Mouse (Mus musculus) kidney, postnatal 14 days (tissue): Measurements from ENCODE around the gene 4933430I17Rik.

Experiments
- DNase-seq: peaks from one replicate; pipeline ENCODE4 v3.0.0; 2022; ENCODE audit warnings: mixed read lengths

The 4933430I17Rik gene

DNA sequence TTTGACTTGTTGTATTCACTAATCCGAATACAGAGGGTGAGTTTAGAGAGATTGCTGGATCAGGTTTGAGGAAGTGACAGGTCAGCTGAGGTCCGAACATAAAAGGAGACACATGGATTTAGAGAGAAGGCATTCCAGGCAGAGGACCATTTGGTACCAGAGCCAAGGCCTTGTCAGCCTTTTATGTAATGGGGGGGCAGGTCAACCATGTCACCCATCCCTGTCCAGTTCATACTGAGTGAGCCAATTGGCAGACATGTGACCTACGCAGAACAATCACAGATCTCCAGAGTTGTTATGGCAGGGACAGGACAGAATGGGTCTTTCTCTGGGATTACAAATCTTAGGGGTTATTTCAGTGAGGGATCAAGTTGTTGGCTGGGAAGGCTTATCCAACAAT, 19.2 kb upstream of the 4933430I17Rik start:
- no peak for DNase-seq

DNA sequence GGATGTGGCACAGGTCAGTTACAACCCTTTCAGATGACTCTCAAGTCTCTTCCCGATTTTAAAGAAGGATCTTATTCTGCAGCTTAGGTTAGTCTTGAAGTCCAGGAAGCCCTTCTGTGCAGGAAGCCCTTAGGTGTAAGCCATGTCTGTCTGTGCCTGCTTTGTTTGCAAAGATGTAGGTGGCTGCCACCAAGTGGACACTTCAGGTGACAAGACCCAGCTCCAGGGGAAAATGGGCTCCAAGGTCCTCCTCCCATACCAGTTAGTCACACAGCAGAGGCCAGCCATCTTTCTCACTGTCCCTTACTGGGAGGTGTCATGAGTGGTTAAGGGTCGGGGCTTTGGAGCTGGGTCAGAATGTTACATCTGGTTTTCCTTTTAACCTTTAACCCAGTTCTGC, 18.4 kb upstream of the 4933430I17Rik start:
- peak; percentile 70 for DNase-seq

DNA sequence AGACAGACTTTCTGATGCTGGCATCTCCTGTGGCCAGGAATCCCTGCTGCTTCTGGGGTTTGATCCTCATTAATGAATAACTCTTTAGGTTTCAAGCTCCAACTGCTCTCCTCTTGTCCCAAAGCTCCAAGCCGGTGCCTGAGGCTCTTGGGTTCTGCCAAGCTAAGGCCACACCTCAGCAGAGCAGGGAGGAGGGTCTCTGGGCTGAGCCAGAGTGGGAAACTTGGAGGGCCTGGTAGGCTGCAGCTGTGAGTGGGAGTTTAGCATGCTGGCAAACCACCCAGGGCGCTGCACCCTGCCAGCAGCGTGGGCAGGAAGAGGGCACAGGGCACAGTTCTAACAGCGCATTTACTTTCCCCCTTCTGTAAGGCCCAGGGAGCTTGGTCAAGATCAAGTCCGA, 16.3 kb upstream of the 4933430I17Rik start:
- DNase-seq = peak; percentile 63

DNA sequence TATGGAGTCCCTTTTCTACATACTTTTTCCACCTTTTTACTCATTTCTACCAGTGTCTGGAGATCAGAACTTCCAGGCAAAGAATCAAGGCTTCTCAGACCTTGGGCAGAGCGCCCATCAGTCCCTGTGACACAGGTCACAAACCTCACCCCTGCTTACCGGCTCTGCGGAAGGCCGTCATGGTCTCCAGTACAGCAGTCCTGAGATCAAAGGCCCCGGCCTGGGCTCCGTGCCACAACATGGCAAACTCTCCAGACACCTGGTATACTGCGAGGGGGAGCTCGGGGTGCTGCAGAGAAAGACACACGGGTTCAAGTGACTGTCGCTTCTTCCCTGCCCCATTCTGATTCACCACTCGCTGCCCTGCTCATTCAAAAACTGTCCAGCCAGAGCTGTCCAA, 15.2 kb upstream of the 4933430I17Rik start:
- DNase-seq = peak; percentile 88

DNA sequence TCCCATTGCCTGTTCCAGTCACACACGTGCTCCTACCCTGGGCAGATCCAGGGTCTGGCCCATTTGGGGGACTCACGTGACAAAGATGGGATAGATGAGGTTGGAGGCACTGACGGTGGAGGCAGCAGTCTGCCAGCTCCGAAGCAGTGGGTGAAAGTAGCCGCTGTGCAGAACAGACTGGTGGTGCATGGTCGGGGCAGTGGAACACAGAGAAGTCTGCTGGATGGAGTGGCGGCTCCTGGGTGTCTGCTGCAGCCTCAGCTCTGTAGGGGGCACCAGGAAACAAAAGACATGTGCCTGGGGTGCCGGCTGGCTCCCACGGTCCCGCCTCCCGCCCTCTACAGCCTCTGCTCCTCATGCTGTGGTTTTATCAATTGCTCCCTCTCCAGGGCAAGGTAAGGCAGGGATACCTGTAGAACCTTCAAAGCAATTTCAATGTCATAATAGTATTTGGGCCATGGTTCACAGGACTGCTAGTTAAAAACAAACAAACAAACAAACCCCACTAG, 11.1 kb upstream of the 4933430I17Rik start:
- DNase-seq = no peak

DNA sequence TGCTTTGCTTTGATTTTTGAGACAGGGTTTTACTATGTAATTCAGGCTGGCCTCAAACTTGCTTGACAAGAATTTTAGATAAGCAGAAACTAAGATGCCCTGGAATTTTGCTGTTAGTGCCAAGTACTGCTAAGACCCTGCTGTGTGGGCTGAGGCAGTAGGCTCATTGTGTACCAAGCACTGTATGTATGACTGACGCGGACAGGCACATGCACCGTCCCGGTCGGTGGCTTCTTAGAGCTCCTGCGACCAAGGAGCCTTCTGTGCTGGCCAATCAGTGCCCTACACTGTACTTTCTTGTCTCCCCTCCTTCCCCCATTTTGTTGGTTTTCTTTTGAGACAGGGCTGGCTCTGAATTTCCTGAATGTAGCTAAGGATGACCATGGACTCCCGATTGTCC, 10.2 kb upstream of the 4933430I17Rik start:
- DNase-seq = no peak

DNA sequence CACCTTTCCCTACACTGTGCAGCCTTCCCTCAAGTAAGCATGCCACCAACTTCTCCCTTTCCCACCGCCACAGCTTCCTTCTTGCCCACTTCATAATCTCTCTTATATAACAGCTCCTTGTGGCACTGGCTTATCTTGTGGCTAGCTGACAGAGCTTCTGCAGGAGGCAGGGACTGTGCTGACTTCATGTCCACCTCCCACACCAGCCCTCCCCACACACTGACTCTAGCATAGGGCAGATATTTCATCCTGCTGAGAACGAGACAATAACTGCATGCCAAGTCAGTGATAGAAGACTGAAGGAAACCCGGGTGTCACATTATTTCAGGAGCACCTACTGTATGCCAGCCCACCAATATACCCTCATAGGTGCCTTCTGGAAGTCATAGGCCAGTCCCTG, 9.7 kb upstream of the 4933430I17Rik start:
- DNase-seq = no peak

DNA sequence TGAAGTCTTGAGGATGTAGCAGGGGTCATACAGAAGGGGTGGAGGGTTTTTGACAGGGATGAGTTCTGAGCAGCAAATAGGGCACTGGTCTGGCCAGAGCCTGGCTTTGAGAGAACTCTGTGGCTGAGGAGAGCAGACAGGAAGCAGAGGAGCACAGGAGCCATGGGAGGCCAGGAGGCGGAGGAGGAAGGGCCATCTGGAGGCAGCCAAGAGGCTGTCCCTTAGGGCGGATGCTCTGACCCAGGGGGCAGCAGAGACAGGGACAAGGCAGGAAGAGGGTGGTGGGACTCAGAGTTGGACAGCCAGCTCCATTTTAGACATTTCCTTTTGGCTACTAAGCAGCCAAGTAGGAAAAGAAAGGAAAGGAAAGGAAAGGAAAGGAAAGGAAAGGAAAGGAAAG, 9.1 kb upstream of the 4933430I17Rik start:
- peak; percentile 84 for DNase-seq

DNA sequence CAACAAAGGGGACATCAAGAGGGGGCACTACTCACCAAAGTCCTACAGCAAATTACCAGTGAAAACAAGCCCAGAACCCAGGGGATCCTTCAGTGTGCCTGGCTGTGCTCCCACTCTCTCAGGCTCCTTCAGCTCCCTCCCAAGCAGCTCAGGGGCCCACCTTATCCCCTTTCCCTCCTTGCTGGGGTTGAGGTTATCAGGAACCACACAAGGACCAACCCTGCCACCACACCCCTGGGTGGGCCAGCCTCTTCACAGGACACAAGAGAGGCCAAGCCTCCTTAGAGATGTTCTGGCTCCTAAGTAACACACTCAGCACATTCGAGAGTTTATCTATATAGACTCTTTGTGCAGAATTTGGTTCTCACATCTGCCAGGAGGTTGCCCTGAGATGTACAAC, 8.6 kb upstream of the 4933430I17Rik start:
- DNase-seq = no peak

DNA sequence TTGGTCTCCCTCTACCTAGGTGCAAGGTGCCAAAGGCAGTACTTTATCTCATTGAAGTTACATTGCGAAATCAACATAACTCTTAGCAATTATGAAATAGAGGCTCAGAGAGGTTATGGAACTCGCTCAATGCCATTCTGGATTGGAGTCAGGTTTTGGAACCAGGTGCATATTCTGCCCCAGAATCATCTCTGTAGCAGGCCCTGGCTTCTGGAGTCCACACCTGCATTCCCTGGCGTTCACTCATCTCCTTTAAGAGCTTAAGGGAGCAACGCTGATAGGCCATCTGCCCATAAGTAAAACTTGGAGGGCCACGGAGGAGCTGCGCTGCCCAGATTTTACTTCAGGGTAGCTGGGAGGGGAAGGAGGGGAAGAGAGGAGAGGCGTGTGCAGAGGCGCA, 8.1 kb upstream of the 4933430I17Rik start:
- DNase-seq = no peak

DNA sequence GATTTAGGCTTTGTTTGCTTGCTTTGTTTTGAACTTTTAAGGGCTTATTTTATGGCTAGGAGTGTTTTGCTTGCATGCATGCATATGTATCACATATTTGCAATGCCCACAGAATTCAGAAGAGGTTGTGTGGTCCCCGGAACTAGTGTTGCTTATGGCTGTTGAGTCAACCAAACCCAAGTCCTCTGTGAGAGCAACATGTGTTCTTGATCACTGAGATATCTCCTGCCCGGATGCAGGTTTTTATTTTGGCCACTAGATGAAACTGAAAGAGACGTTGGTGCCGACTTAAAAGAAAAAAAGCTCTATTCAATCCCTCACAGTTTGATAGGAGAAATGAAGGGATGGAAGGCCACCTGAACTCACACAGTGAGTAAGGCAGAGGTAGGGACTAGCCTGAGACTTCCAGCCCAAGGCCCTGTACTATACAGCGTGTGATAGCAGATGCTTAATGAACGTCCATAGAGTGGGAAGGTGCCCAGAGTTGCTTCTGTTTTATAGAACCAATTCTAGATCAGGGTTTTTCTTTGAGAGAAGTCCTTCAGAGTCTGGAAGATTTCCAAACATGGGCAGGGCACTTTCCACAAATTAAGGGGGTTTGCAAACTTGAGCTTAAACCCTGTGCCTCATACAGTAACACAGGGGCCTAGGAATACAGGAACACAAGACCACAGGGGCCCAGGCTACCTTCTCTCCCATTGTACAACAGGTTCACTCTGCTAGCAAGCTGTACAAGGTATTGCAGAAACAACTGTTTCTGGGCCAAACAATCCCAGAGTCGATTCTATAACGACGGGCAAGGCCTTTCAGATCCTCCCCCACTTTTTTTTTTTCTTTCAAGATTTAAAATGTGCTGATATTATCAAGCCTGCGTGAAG, 7.4 kb upstream of the 4933430I17Rik start:
- DNase-seq = no peak

DNA sequence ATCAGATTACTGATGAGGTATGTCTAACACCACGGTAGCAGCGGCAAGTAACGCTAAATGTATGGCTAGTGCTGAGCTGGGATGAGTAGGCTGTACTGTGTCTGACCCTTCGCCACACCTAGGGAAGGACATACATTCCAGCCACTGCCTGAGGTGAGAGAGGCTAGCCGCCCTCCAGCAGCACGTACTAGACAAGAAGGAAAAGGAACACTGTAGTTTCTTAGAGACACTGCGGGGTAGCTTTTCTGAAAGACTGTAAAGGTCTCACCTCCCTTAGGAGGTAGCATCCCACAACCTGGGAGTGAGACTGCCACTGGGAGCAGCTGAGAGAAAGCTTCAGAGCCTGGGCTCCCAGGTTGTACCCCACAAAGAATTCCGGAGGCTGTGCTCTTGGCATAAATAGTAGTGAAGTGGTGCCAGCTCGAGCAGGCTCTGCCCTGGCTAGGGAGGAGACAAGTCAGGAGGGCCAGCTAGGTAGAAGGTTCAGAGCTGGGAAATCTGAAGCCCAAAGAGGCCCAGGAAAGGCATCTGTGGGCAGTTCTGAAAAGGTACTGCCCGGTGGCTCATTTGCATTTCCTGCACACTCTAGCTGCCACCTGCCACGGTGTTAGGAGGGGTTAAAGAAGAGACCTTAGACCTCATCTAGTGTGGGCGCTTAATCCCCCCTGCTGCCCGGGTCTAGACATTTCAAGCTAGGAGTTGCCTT, 6.6 kb upstream of the 4933430I17Rik start:
- peak; percentile 68 for DNase-seq

DNA sequence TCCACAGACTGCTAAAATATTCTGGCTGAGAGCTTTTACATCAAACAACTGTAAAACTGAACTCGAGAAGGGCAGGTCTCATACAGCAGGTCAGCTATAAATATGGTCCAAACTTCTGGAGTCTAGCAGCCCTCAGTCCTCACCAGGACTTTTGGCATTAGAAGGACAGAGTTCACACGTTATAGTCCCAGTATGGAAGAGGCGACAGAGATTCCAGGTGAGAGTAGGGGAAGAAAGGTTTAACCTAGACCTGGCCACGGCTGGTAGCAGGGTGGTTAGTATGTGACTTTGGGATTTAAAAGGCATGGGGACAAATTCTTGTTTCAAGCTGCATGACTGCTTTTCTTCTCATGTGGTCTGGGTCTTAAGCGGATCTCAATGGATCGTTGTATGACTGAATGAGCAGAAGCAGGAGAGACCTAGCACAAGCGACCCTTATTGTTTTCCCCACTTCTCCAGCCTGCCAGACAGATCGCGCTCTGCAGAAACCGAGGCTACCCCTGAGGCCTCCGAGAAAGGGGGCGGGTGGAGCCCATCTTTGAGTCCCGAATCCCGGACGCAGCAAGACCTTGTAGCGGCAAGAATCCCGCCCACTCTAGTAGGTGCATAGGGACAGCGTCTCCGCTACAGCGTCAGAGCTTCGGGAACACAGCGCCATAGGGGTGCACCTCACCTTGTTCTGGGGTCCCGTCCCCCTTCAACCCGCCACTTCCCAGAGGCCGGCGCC, 5.9 kb upstream of the 4933430I17Rik start:
- DNase-seq = no peak

DNA sequence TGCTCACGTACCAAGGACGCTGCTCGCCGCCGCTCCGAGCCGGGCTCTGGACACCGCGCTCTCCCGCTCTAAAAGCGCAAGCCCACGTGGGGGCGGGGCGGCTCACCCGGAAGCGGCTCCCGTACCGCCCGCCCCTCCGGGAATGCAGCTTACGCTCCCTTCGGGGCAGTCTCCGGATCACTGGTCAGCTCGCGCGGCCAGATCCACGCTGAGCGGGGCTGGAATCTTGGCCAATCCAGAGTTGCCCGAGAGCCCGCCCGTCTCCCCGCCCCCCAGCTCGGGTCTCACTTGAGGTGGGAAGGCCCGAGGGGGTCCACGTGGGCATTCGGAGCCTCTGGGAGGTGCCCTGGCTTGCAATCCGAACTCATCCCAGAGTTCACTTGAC, 5.3 kb upstream of the 4933430I17Rik start, which contains the start of gene Alad:
Gene Alad, minus strand, starts transcription at position 70 of the 385 bp plus-strand sequence.
- DNase-seq = peak; percentile 94

DNA sequence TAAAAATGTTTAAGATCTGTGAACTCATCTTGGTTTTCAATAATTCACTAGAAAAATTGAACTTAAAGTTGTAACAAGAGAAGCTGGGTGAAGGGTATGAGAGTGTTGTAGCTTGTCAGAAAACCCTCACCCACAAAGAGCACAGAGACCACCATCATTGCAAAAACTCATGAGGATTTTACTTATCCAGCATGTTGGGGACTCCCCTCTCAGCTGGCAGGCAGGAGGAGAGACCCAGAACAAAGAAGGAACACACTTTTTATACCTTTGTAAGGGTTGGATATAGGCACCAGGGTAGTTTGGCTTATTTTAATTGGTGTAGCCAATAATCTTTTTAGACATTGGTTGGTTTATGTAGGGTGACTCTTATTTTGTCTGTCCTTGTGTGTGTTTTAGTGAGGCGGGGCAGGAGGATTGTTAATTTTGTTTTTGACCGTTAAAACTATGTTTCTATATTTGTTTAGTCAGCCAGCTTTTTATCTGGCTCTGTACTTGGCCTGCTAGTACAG, 4.2 kb upstream of the 4933430I17Rik start:
- no peak for DNase-seq

DNA sequence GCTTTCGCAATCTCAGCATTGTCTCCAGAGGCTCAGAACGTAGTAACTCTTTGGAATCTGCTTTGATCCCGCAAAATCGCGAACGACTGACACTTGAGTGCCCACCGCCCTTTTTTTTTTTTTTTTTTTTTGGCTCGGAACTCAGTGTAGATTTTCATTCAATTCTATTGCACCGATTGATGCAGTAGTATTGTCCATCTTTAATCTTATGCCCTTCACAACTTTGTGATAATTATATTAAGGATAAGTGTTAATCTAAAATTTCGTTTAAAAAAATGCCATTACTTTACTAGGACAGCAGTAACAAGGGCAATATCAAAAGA, 281 bp downstream of the 4933430I17Rik start:
- DNase-seq = no peak

DNA sequence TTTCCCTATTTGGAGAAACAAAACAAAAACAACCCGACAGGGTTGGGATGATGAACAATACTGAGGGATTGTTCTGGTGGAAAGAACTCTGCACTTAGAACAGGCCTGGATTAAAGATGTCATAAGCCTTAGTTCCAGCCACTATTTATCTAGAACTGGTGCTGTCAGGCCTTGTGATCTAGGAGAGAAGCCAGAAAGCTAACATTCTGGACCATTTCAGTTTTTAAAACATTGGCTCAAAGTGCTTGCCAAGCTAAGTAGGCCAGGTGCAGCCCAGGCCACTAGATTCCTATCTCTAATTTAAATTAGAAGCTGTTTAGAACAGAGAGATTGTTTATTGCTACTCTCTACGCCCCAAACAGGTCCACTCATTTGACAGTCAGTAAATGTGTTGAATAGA, 1.1 kb downstream of the 4933430I17Rik start:
- no peak for DNase-seq

DNA sequence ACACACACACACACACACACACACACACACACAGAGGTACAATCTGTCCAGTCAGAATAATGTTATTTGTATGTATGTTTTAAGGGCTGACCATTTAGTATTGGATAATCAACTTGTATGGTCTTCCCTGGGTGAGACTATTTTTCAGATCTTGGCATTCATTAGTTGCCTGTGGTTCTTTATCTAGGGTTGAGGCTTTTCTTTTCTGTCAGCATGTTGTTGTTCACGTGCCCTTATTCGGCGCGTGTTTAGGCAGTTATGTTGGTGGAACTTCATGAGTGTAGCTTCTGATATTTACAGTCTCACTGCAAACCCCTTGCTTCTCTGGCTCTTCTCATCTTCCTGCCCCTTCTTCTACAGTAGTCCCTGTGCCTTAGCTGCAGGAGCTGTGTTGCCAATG, 2.5 kb downstream of the 4933430I17Rik start:
- no peak for DNase-seq

DNA sequence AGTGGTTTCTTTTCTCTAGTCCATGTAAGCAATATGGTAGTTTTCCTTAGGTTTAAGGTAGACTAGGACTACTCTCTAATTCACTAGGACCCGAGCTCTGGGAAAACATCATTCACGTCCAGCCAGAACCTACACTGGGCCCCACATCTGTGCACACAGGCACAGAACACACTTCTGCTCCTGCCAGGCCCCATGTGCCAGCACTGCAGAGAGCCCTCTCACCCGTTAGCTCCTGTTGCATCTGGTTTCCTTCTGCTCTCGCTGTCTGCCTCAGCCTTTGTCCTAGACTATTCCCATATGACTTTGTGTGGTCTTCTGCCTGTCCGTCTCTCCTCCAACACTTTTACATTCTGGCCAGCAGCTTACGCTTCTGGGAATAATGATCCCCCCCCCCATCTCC, 8.6 kb downstream of the 4933430I17Rik start:
- no peak for DNase-seq

DNA sequence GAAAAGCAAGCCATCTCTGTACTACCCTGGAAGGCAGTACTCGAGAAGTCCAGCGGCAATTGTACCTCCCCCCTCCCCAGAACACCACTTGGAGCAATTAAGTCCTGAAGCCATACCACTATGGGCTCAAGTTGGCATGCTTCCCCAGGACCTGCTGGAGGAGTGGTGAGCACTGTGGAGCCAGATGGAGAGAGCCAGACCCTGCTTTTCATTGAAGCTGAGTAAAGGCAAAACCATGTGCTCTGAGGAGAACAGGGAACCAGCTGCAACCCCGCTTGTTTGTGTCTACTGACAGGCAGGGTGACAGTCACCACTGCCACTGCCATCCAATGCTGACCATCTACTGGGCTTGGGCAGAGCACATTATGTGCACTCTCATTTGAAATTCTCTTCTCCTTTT, 16.6 kb downstream of the 4933430I17Rik start:
- DNase-seq = no peak

DNA sequence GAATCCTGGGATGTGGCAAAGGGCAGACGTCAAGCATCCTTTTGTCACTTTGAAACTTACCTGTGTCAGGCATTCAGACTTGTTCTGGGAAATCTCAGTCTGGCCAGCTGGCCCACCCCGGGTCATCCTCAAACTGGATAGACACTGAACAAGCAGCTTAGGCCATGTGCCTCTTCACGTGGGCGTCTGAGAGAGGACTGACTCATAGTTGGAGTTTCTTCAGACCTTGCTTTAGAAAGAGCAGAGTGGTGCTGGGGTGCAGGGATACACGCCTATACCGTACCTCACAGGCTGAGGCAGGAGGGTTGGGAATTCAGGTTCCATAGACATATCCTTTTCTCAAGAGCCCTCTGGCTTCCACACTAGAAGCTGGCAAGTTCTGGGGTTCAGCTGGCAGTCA, 18.6 kb downstream of the 4933430I17Rik start:
- no peak for DNase-seq

DNA sequence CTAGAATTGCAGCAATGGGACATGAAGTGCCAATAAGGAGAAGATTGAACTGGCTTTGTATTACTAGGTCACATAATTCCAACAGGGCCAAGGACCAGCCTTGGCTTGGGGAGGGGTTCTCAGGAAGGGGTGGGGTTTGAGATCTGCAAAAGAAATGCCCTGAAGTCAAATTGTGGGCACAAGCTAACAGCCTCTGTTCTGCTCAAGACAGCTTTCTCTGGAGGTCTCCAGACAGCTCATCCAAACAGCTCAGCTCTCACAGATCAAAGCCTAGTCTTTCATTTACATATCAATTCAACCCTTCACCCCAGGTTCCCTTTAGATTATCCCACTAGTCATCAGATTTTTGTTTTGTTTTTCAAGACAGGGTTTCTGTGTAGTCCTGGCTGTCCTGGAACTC, 19.6 kb downstream of the 4933430I17Rik start:
- no peak for DNase-seq

DNA sequence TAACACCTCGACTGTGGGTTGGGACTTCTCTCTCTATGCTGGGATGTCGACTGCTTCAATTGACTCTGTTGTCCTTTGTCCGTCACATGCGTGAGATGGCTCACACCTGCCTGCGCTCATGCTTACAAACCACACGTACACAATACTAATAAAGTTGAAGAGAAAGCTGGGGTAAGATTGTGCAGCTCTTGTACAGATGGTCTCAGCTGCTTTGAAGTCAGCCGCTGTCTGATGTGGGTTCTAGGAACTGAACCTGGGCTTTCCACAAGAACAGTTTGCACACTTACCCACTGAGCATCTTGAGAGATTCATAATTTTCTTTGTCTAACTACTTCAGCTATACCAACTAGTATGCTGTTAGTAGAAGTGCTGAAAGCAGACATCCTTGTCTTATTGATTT, 26.8 kb downstream of the 4933430I17Rik start:
- DNase-seq = no peak
